Mouse (Mus musculus): Measurements from ENCODE around the gene Rsrc1. TPM values are rescaled to one million over a fixed set of nuclear protein-coding genes. Genes with fewer than 3 reads are reported as not detected.
"Not testable (repeated sequence)": the region's sequence is repeated elsewhere in the genome, so short reads cannot be mapped to it uniquely, and the experiment has no call there.

Rsrc1 gene
- polyA plus RNA-seq, 2 experiments from 2014 or later, result 32.0 to 42.4 TPM

GRCm38 (mm10) chr3:66985539-66986286 is 4.5 kb downstream of the Rsrc1 start:
- ATAC-seq, result peak; percentile 79

GRCm38 (mm10) chr3:66986287-66986560 is 5.0 kb downstream of the Rsrc1 start:
- no peak for ATAC-seq

GRCm38 (mm10) chr3:66996820-66997219 is 15.6 kb downstream of the Rsrc1 start:
- ATAC-seq, result no peak

- ATAC-seq, result no peak
Observed at GRCm38 (mm10) chr3:67036387-67037062, 55.3 kb downstream of the Rsrc1 start.

GRCm38 (mm10) chr3:67059755-67060154 is 78.6 kb downstream of the Rsrc1 start:
- no peak for ATAC-seq

- no peak for ATAC-seq
Observed at GRCm38 (mm10) chr3:67070575-67071488, 89.6 kb downstream of the Rsrc1 start.

GRCm38 (mm10) chr3:67073653-67074052 is 92.5 kb downstream of the Rsrc1 start:
- not testable (repeated sequence) for ATAC-seq

- no peak for ATAC-seq
Observed at GRCm38 (mm10) chr3:67075484-67075883, 94.3 kb downstream of the Rsrc1 start.

GRCm38 (mm10) chr3:67084742-67085141 is 103.6 kb downstream of the Rsrc1 start:
- no peak for ATAC-seq

- ATAC-seq, result no peak
Observed at GRCm38 (mm10) chr3:67108428-67108827, 127.2 kb downstream of the Rsrc1 start.

- no peak for ATAC-seq
Observed at GRCm38 (mm10) chr3:67116317-67116716, 135.1 kb downstream of the Rsrc1 start.

GRCm38 (mm10) chr3:67132521-67132920 is 151.3 kb downstream of the Rsrc1 start:
- no peak for ATAC-seq

- no peak for ATAC-seq
Observed at GRCm38 (mm10) chr3:67135749-67136375, 154.7 kb downstream of the Rsrc1 start.

- no peak for ATAC-seq
Observed at GRCm38 (mm10) chr3:67144952-67145351, 163.8 kb downstream of the Rsrc1 start.

GRCm38 (mm10) chr3:67146280-67146679 is 165.1 kb downstream of the Rsrc1 start:
- no peak for ATAC-seq

- ATAC-seq, result no peak
Observed at GRCm38 (mm10) chr3:67147246-67147645, 166.1 kb downstream of the Rsrc1 start.

- ATAC-seq, result no peak
Observed at GRCm38 (mm10) chr3:67197179-67197578, 216.0 kb downstream of the Rsrc1 start.

- no peak for ATAC-seq
Observed at GRCm38 (mm10) chr3:67213047-67213457, 231.9 kb downstream of the Rsrc1 start.

GRCm38 (mm10) chr3:67232617-67233241 is 251.5 kb downstream of the Rsrc1 start:
- ATAC-seq, result no peak

- ATAC-seq, result not testable (repeated sequence)
Observed at GRCm38 (mm10) chr3:67242451-67242850, 261.3 kb downstream of the Rsrc1 start.

GRCm38 (mm10) chr3:67267448-67267847 is 286.3 kb downstream of the Rsrc1 start:
- no peak for ATAC-seq

- ATAC-seq, result no peak
Observed at GRCm38 (mm10) chr3:67279781-67280180, 298.6 kb downstream of the Rsrc1 start.

Measured in activated CD4-positive, CD25-positive, alpha-beta regulatory T cell, adult 4 months (primary cell).